Mouse (Mus musculus) urinary bladder, postnatal 0 days (tissue): ENCODE data around the gene Ttc19. TPM values are rescaled to one million over a fixed set of nuclear protein-coding genes. Genes with fewer than 3 reads are reported as not detected.

ENCODE experiments used
- polyA plus RNA-seq: library from polyadenylated mRNA; unstranded; fragments of >200 nt; fragmentation: Nextera tagmentation; extraction: Ambion mirVana; gene quantifications from 2 replicates; pipeline ENCODE4 v1.2.1, GENCODE M21; 2015

The Ttc19 gene
- polyA plus RNA-seq = 13.7 and 16.8 TPM in 2 replicates

DNA sequence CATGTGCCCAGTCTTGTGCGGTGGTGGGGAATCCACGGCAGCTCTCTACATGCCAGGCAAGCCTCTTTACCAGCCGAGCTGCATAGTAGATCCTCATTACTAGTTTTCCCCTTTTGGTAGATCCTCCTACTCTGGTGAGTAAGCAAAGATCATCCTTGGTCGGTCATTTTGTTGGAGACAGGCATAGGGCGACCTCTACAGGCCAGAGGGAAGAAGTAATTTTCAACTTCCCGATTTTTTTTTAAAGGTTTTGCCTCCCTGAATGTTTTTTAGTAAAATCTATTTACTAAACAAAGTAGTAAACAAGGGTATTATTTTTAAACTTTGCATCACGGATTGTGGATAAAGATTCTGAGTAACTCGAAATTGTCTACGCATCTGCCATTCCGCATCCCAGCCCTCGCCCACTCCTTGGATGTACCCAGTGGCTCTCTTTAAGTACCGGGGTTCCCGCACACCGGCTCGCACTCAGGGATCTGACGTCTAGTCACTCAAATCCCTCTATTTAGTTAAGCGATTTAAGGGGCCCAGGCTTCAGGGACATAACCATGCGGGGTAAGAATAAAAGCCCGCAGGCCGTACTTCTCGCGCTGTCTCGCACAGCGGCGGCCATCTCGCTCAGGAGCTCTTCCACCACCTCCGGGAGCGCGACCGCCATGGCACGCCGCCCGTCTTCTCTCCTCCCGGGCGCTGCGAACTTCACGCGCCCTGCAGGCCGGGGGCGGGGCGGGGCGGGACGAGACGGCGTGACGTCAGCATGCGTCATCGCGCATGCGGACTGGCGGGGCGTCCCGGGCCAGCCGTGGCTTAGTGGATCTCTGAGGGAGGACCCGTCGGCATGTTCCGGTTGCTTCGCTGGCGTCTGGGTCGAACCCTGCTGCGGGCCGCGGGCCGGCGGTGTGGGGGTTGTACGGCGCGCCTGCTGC, at the start of gene Ttc19, which contains the start of gene Zswim7:
Ttc19 (plus strand) TSS at position 799 of the 926 bp plus-strand sequence.
Zswim7 (minus strand) TSS at position 701 of the 926 bp plus-strand sequence.

DNA sequence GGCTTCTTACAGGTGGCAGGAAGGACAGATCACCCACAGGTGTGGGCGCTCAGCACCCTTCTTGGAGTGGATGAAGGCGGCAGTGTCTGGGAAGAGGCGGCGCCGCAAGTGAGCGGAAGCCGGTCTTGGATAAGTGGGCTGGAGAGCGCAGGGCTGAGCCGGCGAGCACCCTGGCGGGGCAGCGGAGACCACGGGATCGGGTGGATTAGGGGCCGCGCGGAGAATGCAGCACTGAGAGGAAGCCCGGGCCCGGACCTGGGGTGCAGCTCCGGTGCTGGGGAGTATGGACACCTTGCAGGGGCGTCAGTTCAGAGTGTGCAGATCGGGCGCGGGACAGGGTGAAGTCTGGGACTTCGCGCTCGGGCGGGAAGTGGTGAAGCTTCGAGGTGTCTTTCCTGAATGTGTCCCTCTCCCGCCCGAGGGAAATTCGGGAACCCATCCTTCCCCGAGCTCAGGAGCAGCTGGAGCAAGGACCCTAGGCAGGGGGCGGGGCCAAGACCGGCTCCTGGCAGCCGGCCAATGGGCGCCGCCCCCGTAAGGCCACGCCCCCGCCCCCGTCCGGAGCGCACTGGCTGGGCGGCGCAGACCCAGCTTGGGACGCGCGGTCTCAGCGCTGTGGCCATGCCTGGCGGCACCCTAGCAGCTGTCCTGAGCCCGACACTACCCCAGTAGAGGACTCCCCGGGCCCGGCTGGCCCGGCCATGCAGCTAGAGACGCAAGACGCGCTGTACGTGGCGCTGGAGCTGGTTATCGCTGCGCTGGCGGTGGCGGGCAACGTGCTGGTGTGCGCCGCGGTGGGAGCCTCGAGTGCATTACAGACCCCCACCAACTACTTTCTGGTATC, 32.6 kb upstream of the Ttc19 start, which contains the start of gene Adora2b:
Adora2b (plus strand) TSS at position 584 of the 844 bp plus-strand sequence.

Other genes starting within 250 kb of the Ttc19 start
- 19.2 and 32.9 TPM in 2 replicates for gene Adora2b, start 32.5 kb upstream of the Ttc19 start, polyA plus RNA-seq
- gene Zswim7, start 98 bp upstream of the Ttc19 start, polyA plus RNA-seq = 32.5 and 35.8 TPM in 2 replicates
- gene Pigl, start 177.0 kb downstream of the Ttc19 start, polyA plus RNA-seq = 4.2 and 5.0 TPM in 2 replicates
- 92.4 and 105 TPM in 2 replicates for gene Ncor1, start 177.1 kb downstream of the Ttc19 start, polyA plus RNA-seq